Mouse (Mus musculus): ENCODE data around the gene Gm20883. TPM values are rescaled to one million over a fixed set of nuclear protein-coding genes. Genes with fewer than 3 reads are reported as not detected.
"Not testable (repeated sequence)": the region's sequence is repeated elsewhere in the genome, so short reads cannot be mapped to it uniquely, and the experiment has no call there.

Gene Gm20883
- not detected for total RNA-seq (2018; cell fraction: chromatin; rRNA removed)
- not detected for total RNA-seq (2018; cell fraction: cytosol; rRNA removed)
- total RNA-seq (2018; cell fraction: nucleus; rRNA removed), result not detected
- not detected in 3 replicates for polyA plus RNA-seq (2018)

DNA sequence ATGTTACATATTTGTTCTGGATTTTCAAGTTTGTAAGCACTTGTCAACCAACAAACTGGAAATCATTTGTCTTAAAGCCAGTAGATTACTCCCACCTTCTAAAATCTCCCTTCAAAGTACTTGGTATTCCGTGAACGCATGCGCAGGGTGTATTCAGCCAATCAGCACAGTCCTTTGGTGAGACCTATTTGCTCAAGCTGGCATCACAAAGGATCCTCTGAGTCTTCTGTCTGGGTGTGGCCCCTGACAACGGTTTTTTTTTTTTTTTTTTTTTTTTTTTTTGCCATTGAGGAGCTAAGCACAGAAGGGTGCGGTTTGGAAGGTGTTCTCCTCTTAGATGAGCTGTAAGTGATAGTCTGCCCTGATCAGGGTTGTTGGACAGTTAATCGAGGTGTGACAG is at the start of gene Gm20883:
Gene Gm20883 (plus strand): TSS at position 301 of the 400 bp plus-strand sequence.
- WGBS (ENCODE audit: missing documents), result no CpG with 5 or more reads among the region's 6 CpGs
- H3K36me3 ChIP-seq (ENCODE audit: inconsistent target); H3K4me3 ChIP-seq (ENCODE audit: inconsistent target): not testable (repeated sequence)

More for the DNA sequence above, at the start of gene Gm20883:
- not testable (repeated sequence) for H3K27ac ChIP-seq; H3K79me2 ChIP-seq (ENCODE audit: inconsistent target)
